7 mouse cellular contexts compared by ENCODE assay signal in genomic region chr19:46641420-46642085, GRCm38 (mm10). TPM values are rescaled to one million over a fixed set of nuclear protein-coding genes. Genes with fewer than 3 reads are reported as not detected.
DNase-seq lines count a peak whose midpoint lies in the region; ATAC-seq and TF ChIP-seq lines count a peak whose summit lies in the region.

No protein-coding gene starts in this region.

- H3K27ac ChIP-seq in embryonic facial prominence, embryonic 12.5 days: peak overlapping the region; percentile 83
- peak overlapping the region; percentile 96 for H3K27ac ChIP-seq in heart, embryonic 12.5 days (ENCODE audit: poor library complexity, severe bottlenecking)
- H3K27ac ChIP-seq in kidney, embryonic 14.5 days (ENCODE audit: low read depth, low read length): peak overlapping the region; percentile 87
- H3K27ac ChIP-seq in testis, adult 2 months (ENCODE audit: control insufficient read depth, insufficient read depth, low read depth, low read length): peak overlapping the region; percentile 61

- no peak for TF ChIP-seq CTCF in testis, adult 2 months (IDR thresholded peaks at IDR 0.05; ENCODE audit: control insufficient read depth, insufficient read depth, insufficient replicate concordance, low read depth, low read length)

- 0 out of 2 replicates have a peak, but pooled peaks cover 3% of the 10 kb centered on the region for H3K36me3 ChIP-seq in embryonic facial prominence, embryonic 12.5 days
- peaks cover 25% of the 10 kb centered on the region for H3K36me3 ChIP-seq in heart, embryonic 12.5 days
- H3K36me3 ChIP-seq in kidney, embryonic 14.5 days (ENCODE audit: control insufficient read depth, insufficient read depth, low read length): peaks cover 13% of the 10 kb centered on the region; the same call in 1 of the 2 replicates
- no peaks in the 10 kb centered on the region; the same call in 1 of the 2 replicates for H3K36me3 ChIP-seq in testis, adult 2 months (ENCODE audit: control insufficient read depth, insufficient read depth, low read length)

- H3K4me3 ChIP-seq in embryonic facial prominence, embryonic 12.5 days: no peak overlapping the region
- H3K4me3 ChIP-seq in heart, embryonic 12.5 days: no peak overlapping the region
- H3K4me3 ChIP-seq in kidney, embryonic 14.5 days (ENCODE audit: low read length): no peak overlapping the region
- H3K4me3 ChIP-seq in testis, adult 2 months (ENCODE audit: control insufficient read depth, low read depth, low read length): no peak overlapping the region

- no peak for TF ChIP-seq POLR2A in testis, adult 2 months (IDR thresholded peaks at IDR 0.05; ENCODE audit: control insufficient read depth, low read depth, low read length)

- ATAC-seq in embryonic facial prominence, embryonic 12.5 days (ENCODE audit: insufficient number of reproducible peaks, insufficient read depth, low FRiP score, low TSS enrichment): no peak
- ATAC-seq in heart, embryonic 12.5 days (ENCODE audit: insufficient number of reproducible peaks, low FRiP score): 0 out of 2 replicates have a peak, but pooled peaks have one; percentile 16
- ATAC-seq in kidney, embryonic 14.5 days (ENCODE audit: low FRiP score, low TSS enrichment): 0 out of 2 replicates have a peak, but pooled peaks have one; percentile 50

- 60% methylated on average over 19 of the region's 19 CpGs for WGBS in embryonic facial prominence, embryonic 12.5 days
- 43% methylated on average over 19 of the region's 19 CpGs for WGBS in heart, embryonic 12.5 days
- 36% methylated on average over 19 of the region's 19 CpGs for WGBS in kidney, embryonic 14.5 days

- DNase-seq in adrenal gland, adult 18-20 months (ENCODE audit: low spot score in 2 of 2): peak; percentile 66 to 71
- peak; percentile 87 for DNase-seq in lung, postnatal 10 days
- DNase-seq in cerebellum, adult 8-10 months: no peak

- peaks cover 81% of the 10 kb centered on the region for H3K4me1 ChIP-seq in embryonic facial prominence, embryonic 12.5 days
- peaks cover 94% of the 10 kb centered on the region for H3K4me1 ChIP-seq in heart, embryonic 12.5 days (replicated peaks)
- H3K4me1 ChIP-seq in kidney, embryonic 14.5 days (ENCODE audit: control insufficient read depth, insufficient read depth, low read length): peaks cover 54% of the 10 kb centered on the region
- H3K4me1 ChIP-seq in testis, adult 2 months (ENCODE audit: control insufficient read depth, insufficient read depth, low read length): peaks cover 21% of the 10 kb centered on the region

- H3K9ac ChIP-seq in embryonic facial prominence, embryonic 12.5 days: no peak overlapping the region
- H3K9ac ChIP-seq in heart, embryonic 12.5 days: peak overlapping the region; percentile 28
- H3K9ac ChIP-seq in kidney, embryonic 14.5 days (ENCODE audit: low read depth, low read length): peak overlapping the region; percentile 18; the same call in 1 of the 2 replicates

- H3K4me2 ChIP-seq in embryonic facial prominence, embryonic 12.5 days (replicated peaks): no peak overlapping the region
- peak overlapping the region; percentile 42 for H3K4me2 ChIP-seq in heart, embryonic 12.5 days
- H3K4me2 ChIP-seq in kidney, embryonic 14.5 days (replicated peaks; ENCODE audit: low read depth, low read length): peak overlapping the region; percentile 17; the same call in 1 of the 2 replicates

- H3K27me3 ChIP-seq in embryonic facial prominence, embryonic 12.5 days: no peaks in the 10 kb centered on the region
- no peaks in the 10 kb centered on the region for H3K27me3 ChIP-seq in heart, embryonic 12.5 days (replicated peaks)
- H3K27me3 ChIP-seq in kidney, embryonic 14.5 days (ENCODE audit: control insufficient read depth, insufficient read depth, low read length): no peaks in the 10 kb centered on the region
- H3K27me3 ChIP-seq in testis, adult 2 months (ENCODE audit: control insufficient read depth, insufficient read depth, low read length): no peaks in the 10 kb centered on the region

- H3K9me3 ChIP-seq in embryonic facial prominence, embryonic 12.5 days: no peaks in the 10 kb centered on the region
- no peaks in the 10 kb centered on the region for H3K9me3 ChIP-seq in heart, embryonic 12.5 days (replicated peaks)
- no peaks in the 10 kb centered on the region for H3K9me3 ChIP-seq in kidney, embryonic 14.5 days (ENCODE audit: control insufficient read depth, low read length)

RNA-seq across cellular contexts. Expression of gene Cyp17a1, which starts 31.4 kb away (rescaled TPM):
- 1 to 10 TPM; 2.1 to 4.8 TPM for total RNA-seq in adrenal gland, adult 18-20 months (2021)
- 0.26 TPM in 1 of 2 replicates, not detected in the other for polyA plus RNA-seq in embryonic facial prominence, embryonic 12.5 days (2016; fragmentation: Nextera tagmentation; extraction: Ambion mirVana)
- polyA plus RNA-seq in heart, embryonic 12.5 days (2016; fragmentation: Nextera tagmentation; extraction: Ambion mirVana): 0.86 and 1.3 TPM in 2 replicates
- not detected in 2 replicates for polyA plus RNA-seq in kidney, embryonic 14.5 days (2014; fragmentation: Nextera tagmentation; extraction: Ambion mirVana)
- polyA plus RNA-seq in testis, adult 2 months (2012; rRNA removed): 174 and 209 TPM in 2 replicates

RNA-seq across cellular contexts. Expression of gene Wbp1l, which starts 42.7 kb away (rescaled TPM):
- total RNA-seq in adrenal gland, adult 18-20 months (2021): 100 to 1,000 TPM in 1 of 2 experiments, 10 to 100 TPM in 1; 86.9 to 179 TPM
- 52.5 and 54.1 TPM in 2 replicates for polyA plus RNA-seq in embryonic facial prominence, embryonic 12.5 days (2016; fragmentation: Nextera tagmentation; extraction: Ambion mirVana)
- polyA plus RNA-seq in heart, embryonic 12.5 days (2016; fragmentation: Nextera tagmentation; extraction: Ambion mirVana): 53.4 and 55.6 TPM in 2 replicates
- polyA plus RNA-seq in kidney, embryonic 14.5 days (2014; fragmentation: Nextera tagmentation; extraction: Ambion mirVana): 26.2 and 46.1 TPM in 2 replicates
- polyA plus RNA-seq in testis, adult 2 months (2012; rRNA removed): 16.9 and 17.1 TPM in 2 replicates

RNA-seq across cellular contexts. Expression of gene Borcs7, which starts 48.2 kb away (rescaled TPM):
- total RNA-seq in adrenal gland, adult 18-20 months (2021): 10 to 100 TPM; 11.4 to 13.4 TPM
- polyA plus RNA-seq in embryonic facial prominence, embryonic 12.5 days (2016; fragmentation: Nextera tagmentation; extraction: Ambion mirVana): 16.1 TPM in 2 replicates
- 16.3 and 17.0 TPM in 2 replicates for polyA plus RNA-seq in heart, embryonic 12.5 days (2016; fragmentation: Nextera tagmentation; extraction: Ambion mirVana)
- polyA plus RNA-seq in kidney, embryonic 14.5 days (2014; fragmentation: Nextera tagmentation; extraction: Ambion mirVana): 19.9 and 20.1 TPM in 2 replicates
- polyA plus RNA-seq in testis, adult 2 months (2012; rRNA removed): 3.8 and 4.2 TPM in 2 replicates

Comparison
In these comparisons a context has a peak if more than half of its experiments do, and no peak if none do; other contexts are left out.
1. RNA of gene Cyp17a1, which starts 31.4 kb away (polyA plus RNA-seq): 174 to 209 TPM in testis, adult 2 months; 0.86 to 1.3 TPM in heart, embryonic 12.5 days, 0.26 TPM in embryonic facial prominence, embryonic 12.5 days and not detected in kidney, embryonic 14.5 days; every median in the first group is over 10 times any median in the second.
2. Peak in every context shown above with its lines, with median percentiles within 50 percentile points of each other: H3K27ac ChIP-seq.